Mouse (Mus musculus) granulocyte monocyte progenitor cell, adult 5-6 weeks (primary cell): ENCODE measurements at regions not wholly inside any gene's neighbourhood (a gene's known extent, or its start where the extent isn't known, plus 50 kb on each side); places are given as distances from the start of the nearest gene placed in this dataset.
A peak's percentile ranks its signal among the peaks of the same experiment; 100 is the strongest.

Source experiments
- ATAC-seq: replicated peaks from 2 replicates; pipeline ENCODE4 v1.8.0; 2016; ENCODE audit warnings: mild to moderate bottlenecking, moderate TSS enrichment, inconsistent platforms; ENCODE audit not compliant: poor library complexity, severe bottlenecking

GRCm38 (mm10) chr4:35417866-35418265 lies 191.9 kb upstream of the C9orf72 start:
- peak; percentile 27; the same call in 1 of the 2 replicates for ATAC-seq

- ATAC-seq, result no peak
These were observed 187.5 kb upstream of the C9orf72 start for GRCm38 (mm10) chr4:35413488-35413887.

GRCm38 (mm10) chr4:35405301-35406006 lies 179.5 kb upstream of the C9orf72 start:
- ATAC-seq, result no peak

- no peak for ATAC-seq
These were observed 178.1 kb upstream of the C9orf72 start for GRCm38 (mm10) chr4:35404068-35404467.

- ATAC-seq, result no peak
These were observed 177.6 kb upstream of the C9orf72 start for GRCm38 (mm10) chr4:35403594-35403993.

GRCm38 (mm10) chr4:35402376-35403133 lies 176.6 kb upstream of the C9orf72 start:
- ATAC-seq, result no peak

GRCm38 (mm10) chr4:35401783-35402182 lies 175.8 kb upstream of the C9orf72 start:
- no peak for ATAC-seq

- no peak for ATAC-seq
These were observed 174.5 kb upstream of the C9orf72 start for GRCm38 (mm10) chr4:35400511-35400910.

GRCm38 (mm10) chr4:35395583-35395877 lies 169.6 kb upstream of the C9orf72 start:
- no peak for ATAC-seq

GRCm38 (mm10) chr4:35394821-35395582 lies 169.0 kb upstream of the C9orf72 start:
- no peak for ATAC-seq

GRCm38 (mm10) chr4:35375791-35376190 lies 149.8 kb upstream of the C9orf72 start:
- ATAC-seq, result no peak

- ATAC-seq, result no peak
These were observed 147.4 kb upstream of the C9orf72 start for GRCm38 (mm10) chr4:35373213-35373860.

- peak; percentile 85 for ATAC-seq
These were observed 146.7 kb upstream of the C9orf72 start for GRCm38 (mm10) chr4:35372528-35373212.

GRCm38 (mm10) chr4:35364161-35364560 lies 138.2 kb upstream of the C9orf72 start:
- ATAC-seq, result no peak

GRCm38 (mm10) chr4:35362176-35362575 lies 136.2 kb upstream of the C9orf72 start:
- no peak for ATAC-seq

GRCm38 (mm10) chr4:35359376-35359775 lies 133.4 kb upstream of the C9orf72 start:
- ATAC-seq, result no peak

GRCm38 (mm10) chr4:35356904-35357563 lies 131.1 kb upstream of the C9orf72 start:
- no peak for ATAC-seq

GRCm38 (mm10) chr4:35356051-35356450 lies 130.1 kb upstream of the C9orf72 start:
- ATAC-seq, result no peak

- ATAC-seq, result no peak
These were observed 128.1 kb upstream of the C9orf72 start for GRCm38 (mm10) chr4:35354046-35354445.

- ATAC-seq, result no peak
These were observed 126.6 kb upstream of the C9orf72 start for GRCm38 (mm10) chr4:35352606-35353005.
